Mouse (Mus musculus) hindbrain, postnatal 0 days (tissue): ENCODE results near the gene Tnfsf10. TPM values are rescaled to one million over a fixed set of nuclear protein-coding genes. Genes with fewer than 3 reads are reported as not detected.

Experiments used
- ATAC-seq: fragments of 200-750 bp; cut with Nextera tagmentation; 2 replicates; pipeline ENCODE4 v1.8.0; 2017; ENCODE audit warnings: mild to moderate bottlenecking, moderate TSS enrichment, moderate library complexity
- DNase-seq: peaks from one replicate; pipeline ENCODE4 v3.0.0-alpha.2; 2015; ENCODE audit warnings: low spot score
- H3K27ac ChIP-seq: fragments of 300-500 bp; sonication (generic); 2 replicates; pipeline ENCODE4 v1.5.1; 2014; ENCODE audit warnings: mild to moderate bottlenecking
- H3K27me3 ChIP-seq: fragments of 300-500 bp; sonication (generic); 2 replicates; pipeline ENCODE4 v1.6.1; 2014; ENCODE audit warnings: low read length, mixed read lengths; ENCODE audit not compliant: insufficient read depth
- H3K36me3 ChIP-seq: fragments of 300-500 bp; sonication (generic); 2 replicates; pipeline ENCODE4 v1.6.1; 2014; ENCODE audit warnings: low read length, mixed read lengths; ENCODE audit not compliant: insufficient read depth
- H3K4me1 ChIP-seq: fragments of 300-500 bp; sonication (generic); 2 replicates; pipeline ENCODE4 v1.6.1; 2014; ENCODE audit warnings: antibody characterized with exemption, low read length, mixed read lengths; ENCODE audit not compliant: insufficient read depth
- H3K4me2 ChIP-seq: fragments of 300-500 bp; sonication (generic); 2 replicates; pipeline ENCODE4 v1.6.1; 2014; ENCODE audit warnings: low read depth, mild to moderate bottlenecking, low read length, moderate library complexity, mixed read lengths
- H3K4me3 ChIP-seq: fragments of 300-500 bp; sonication (generic); 2 replicates; pipeline ENCODE4 v1.5.1; 2014; ENCODE audit warnings: low read length
- H3K9ac ChIP-seq: fragments of 300-500 bp; sonication (generic); replicated peaks from 2 replicates; pipeline ENCODE4 v1.6.1; 2014; ENCODE audit warnings: mild to moderate bottlenecking, low read length, moderate library complexity, mixed read lengths
- H3K9me3 ChIP-seq: fragments of 300-500 bp; sonication (generic); 2 replicates; pipeline ENCODE4 v1.6.1; 2016; ENCODE audit warnings: low read length, mixed read lengths
- CTCF ChIP-seq: IDR thresholded peaks from 2 replicates; pipeline ENCODE4 v1.5.1; 2016; ENCODE audit warnings: antibody characterized with exemption, control low read depth, low read depth
- WGBS: fragments of 180-500 bp; shearing (Covaris S2); extraction: QIAGEN DNeasy Blood & Tissue Kit; methylation state at CpG from one replicate; pipeline ENCODE4 v1.1.7; 2014; 5-methylcytosine and 5-hydroxymethylcytosine counted together
- polyA plus RNA-seq: library from polyadenylated mRNA; unstranded; fragments of >200 nt; fragmentation: Nextera tagmentation; extraction: Ambion mirVana; gene quantifications from 2 replicates; pipeline ENCODE4 v1.2.1, GENCODE M21; 2015
- total RNA-seq: library from RNA; depleted of rRNA; stranded (reverse); fragments of >200 nt; gene quantifications from 2 replicates; pipeline ENCODE4 v1.2.3, GENCODE M21; 2014

The Tnfsf10 gene
- total and polyA plus RNA-seq, 2 experiments from 2014 or later, result 0.35 to 0.73 TPM

DNA sequence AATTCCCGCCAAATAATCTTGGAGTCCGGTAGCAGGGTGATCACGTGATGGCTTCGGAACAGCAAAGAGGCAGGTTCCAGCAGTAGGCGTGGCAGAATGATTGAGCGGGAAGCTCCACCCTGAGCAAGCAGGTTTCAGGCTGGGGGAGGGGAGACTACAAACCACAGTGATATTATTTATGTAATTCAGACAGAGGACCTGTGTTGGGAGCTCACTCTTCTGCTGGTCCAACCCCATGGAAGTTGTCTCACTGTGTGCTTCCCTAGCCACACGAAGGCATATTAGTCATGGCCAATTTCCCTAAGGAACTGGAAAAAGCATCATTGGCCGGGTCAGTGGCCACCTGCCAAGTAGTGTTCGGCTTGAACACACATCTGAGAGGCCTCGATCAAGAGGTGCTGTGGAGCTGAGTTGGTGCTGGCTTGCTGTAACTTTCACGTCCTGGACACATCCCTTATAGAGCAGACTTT is 36.5 kb upstream of the Tnfsf10 start:
- TF ChIP-seq CTCF, result no peak
- Histone ChIP-seq H3K4me2 (no peak overlapping the region), H3K9ac (no peak overlapping the region), H3K27ac (no peak overlapping the region), H3K36me3 (no peaks in the 10 kb centered on the region), H3K4me3 (no peak overlapping the region), H3K27me3 (no peaks in the 10 kb centered on the region), H3K4me1 (no peaks in the 10 kb centered on the region), H3K9me3 (no peaks in the 10 kb centered on the region)
- ATAC-seq, result no peak
- WGBS, result 43% methylated on average over 11 of the region's 11 CpGs
- no peak for DNase-seq

DNA sequence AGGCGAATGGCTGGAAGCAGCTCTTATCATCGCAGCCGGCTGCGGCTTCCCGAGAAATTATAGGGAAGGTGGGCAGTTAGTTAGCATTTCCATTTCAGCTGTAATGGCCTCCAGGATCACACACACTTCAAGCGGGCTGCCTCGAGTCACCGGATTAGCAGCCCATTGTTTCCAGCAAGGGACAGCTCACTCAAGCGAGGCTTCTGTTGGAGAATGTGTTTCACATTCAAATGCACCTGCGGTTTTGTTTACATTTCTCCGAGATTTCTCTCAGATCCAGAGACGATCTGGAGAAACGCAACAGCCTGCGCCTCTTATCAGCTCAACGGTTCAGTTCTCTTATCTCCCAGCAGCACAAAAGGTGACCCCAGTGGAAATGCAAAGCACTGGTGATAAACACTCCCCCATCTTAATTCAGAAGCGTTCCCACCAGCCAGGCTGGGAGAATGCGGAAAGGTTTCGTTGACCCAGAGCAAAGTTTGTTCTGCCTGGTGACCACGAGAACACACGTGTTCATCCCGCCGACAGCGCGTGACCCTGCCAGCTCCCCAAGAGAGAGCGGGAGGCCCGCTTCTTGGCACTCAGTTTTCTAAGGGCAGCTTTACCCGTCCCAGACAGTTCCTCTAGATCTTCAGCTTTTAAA is 33.6 kb upstream of the Tnfsf10 start:
- Histone ChIP-seq H3K27ac (0 out of 2 replicates have a peak overlapping the region, but pooled peaks have one; percentile 36), H3K4me1 (no peaks in the 10 kb centered on the region), H3K27me3 (no peaks in the 10 kb centered on the region), H3K9ac (peak overlapping the region; percentile 38), H3K4me3 (peak overlapping the region; percentile 32), H3K4me2 (peak overlapping the region; percentile 65), H3K36me3 (no peaks in the 10 kb centered on the region), H3K9me3 (no peaks in the 10 kb centered on the region)
- DNase-seq (peak; percentile 45), ATAC-seq (peak; percentile 59)
- no peak for TF ChIP-seq CTCF
- 3% methylated on average over 27 of the region's 27 CpGs for WGBS

- Histone ChIP-seq H3K36me3 (no peaks in the 10 kb centered on the region), H3K9ac (no peak overlapping the region), H3K4me1 (0 out of 2 replicates have a peak, but pooled peaks cover under 1% of the 10 kb centered on the region), H3K27ac (no peak overlapping the region), H3K27me3 (no peaks in the 10 kb centered on the region), H3K4me2 (peak overlapping the region; percentile 65), H3K4me3 (no peak overlapping the region; the same call in 1 of the 2 replicates), H3K9me3 (no peaks in the 10 kb centered on the region)
- WGBS, result 41% methylated on average over 7 of the region's 7 CpGs
- TF ChIP-seq CTCF, result no peak
- no peak for DNase-seq
- ATAC-seq, result no peak
Observed at GRCm38 (mm10) chr3:27283796-27284195, 33.0 kb upstream of the Tnfsf10 start.

GRCm38 (mm10) chr3:27284227-27284626 is 32.6 kb upstream of the Tnfsf10 start:
- Histone ChIP-seq H3K4me1 (0 out of 2 replicates have a peak, but pooled peaks cover 3% of the 10 kb centered on the region), H3K36me3 (no peaks in the 10 kb centered on the region), H3K27me3 (no peaks in the 10 kb centered on the region), H3K9ac (no peak overlapping the region), H3K9me3 (no peaks in the 10 kb centered on the region), H3K4me2 (no peak overlapping the region), H3K4me3 (no peak overlapping the region), H3K27ac (no peak overlapping the region)
- TF ChIP-seq CTCF, result peak; percentile 49
- WGBS, result 93% methylated on average over 5 of the region's 5 CpGs
- ATAC-seq (no peak), DNase-seq (no peak)

DNA sequence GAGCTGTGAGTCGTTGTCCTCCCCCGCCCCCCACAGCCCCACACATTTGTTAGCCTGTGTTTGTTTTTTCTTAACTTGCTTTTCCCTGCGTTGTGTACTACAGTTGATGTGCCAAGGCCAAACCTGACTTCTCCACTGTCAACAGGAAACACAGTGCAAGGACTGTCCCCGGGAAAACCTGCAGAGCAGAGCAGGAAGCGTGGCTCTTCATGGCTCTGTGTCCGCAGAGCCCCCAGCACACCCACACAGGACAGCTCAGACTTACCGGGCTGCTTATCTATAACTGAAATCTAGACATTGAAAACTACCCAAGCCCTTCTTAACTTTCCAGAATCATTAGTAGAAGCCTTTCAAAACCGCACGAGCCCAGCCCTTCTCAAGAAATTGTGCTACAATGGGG is 31.8 kb upstream of the Tnfsf10 start:
- Histone ChIP-seq H3K4me2 (no peak overlapping the region), H3K27ac (no peak overlapping the region), H3K4me1 (0 out of 2 replicates have a peak, but pooled peaks cover 3% of the 10 kb centered on the region), H3K9me3 (no peaks in the 10 kb centered on the region), H3K9ac (no peak overlapping the region), H3K4me3 (no peak overlapping the region), H3K36me3 (no peaks in the 10 kb centered on the region), H3K27me3 (no peaks in the 10 kb centered on the region)
- TF ChIP-seq CTCF, result no peak
- WGBS, result 81% methylated on average over 9 of the region's 9 CpGs
- ATAC-seq (no peak), DNase-seq (no peak)

DNA sequence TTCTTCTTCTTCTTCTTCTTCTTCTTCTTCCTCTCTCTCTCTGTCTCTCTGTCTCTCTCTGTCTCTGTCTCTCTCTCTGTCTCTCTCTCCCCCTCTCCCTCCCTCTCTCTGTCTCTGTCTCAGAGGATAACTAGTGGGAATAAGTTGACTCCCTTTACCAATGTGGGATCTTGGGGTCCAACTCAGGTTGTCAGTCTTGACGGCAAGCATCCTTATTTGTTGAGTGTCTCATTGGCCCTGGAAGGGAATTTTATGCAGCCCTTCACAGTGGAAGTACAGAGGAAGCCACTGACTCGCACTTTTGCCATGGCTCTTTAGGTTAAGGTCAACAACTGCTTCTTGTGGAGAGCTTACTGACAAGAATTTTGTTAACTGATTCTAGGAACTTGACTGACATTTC is 28.5 kb upstream of the Tnfsf10 start:
- no peak for ATAC-seq
- no peak for TF ChIP-seq CTCF
- 82% methylated on average over 2 of the region's 2 CpGs for WGBS

DNA sequence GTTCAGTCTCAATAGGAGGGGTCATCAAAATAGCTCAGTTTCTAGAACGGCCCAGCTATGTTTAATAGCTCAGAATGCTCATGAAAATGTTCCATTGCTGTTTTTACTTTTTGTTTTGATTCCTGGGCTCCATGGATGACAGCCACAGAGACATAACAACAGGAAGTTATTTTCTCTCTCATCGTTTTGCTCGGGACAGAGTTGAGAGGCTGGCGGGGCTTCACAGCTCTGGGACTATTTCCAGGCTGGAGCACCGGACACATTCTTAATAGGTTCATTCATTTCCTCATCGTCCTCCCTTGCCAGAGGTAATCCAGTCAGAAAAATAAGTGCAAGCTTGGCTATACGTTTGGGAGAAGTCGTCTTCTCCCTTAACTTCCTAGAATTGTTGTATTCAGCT is 27.9 kb upstream of the Tnfsf10 start:
- Histone ChIP-seq H3K4me1 (0 out of 2 replicates have a peak, but pooled peaks cover 3% of the 10 kb centered on the region), H3K4me3 (no peak overlapping the region), H3K27me3 (no peaks in the 10 kb centered on the region), H3K9me3 (no peaks in the 10 kb centered on the region), H3K9ac (no peak overlapping the region), H3K36me3 (no peaks in the 10 kb centered on the region), H3K4me2 (no peak overlapping the region), H3K27ac (no peak overlapping the region)
- DNase-seq, result no peak
- ATAC-seq, result no peak
- TF ChIP-seq CTCF, result no peak
- WGBS, result 53% methylated on average over 8 of the region's 8 CpGs

More for the DNA sequence above, 28.5 kb upstream of the Tnfsf10 start:
- Histone ChIP-seq H3K36me3 (no peaks in the 10 kb centered on the region), H3K4me1 (0 out of 2 replicates have a peak, but pooled peaks cover 3% of the 10 kb centered on the region), H3K9me3 (no peaks in the 10 kb centered on the region), H3K4me3 (no peak overlapping the region), H3K27me3 (no peaks in the 10 kb centered on the region), H3K9ac (no peak overlapping the region), H3K4me2 (no peak overlapping the region), H3K27ac (no peak overlapping the region)
- no peak for DNase-seq
